Mouse (Mus musculus) c-Kit-positive CD71-negative TER-119-negative erythroid progenitor cells, embryonic 14.5 days (primary cell): Measurements from ENCODE around the gene Gm1527.
"Not testable (repeated sequence)": the region's sequence is repeated elsewhere in the genome, so short reads cannot be mapped to it uniquely, and the experiment has no call there.

Experiments
- DNase-seq: peaks from one replicate; pipeline ENCODE4 v3.0.0-alpha.2; 2013; ENCODE audit warnings: low read depth

Gm1527 gene

DNA sequence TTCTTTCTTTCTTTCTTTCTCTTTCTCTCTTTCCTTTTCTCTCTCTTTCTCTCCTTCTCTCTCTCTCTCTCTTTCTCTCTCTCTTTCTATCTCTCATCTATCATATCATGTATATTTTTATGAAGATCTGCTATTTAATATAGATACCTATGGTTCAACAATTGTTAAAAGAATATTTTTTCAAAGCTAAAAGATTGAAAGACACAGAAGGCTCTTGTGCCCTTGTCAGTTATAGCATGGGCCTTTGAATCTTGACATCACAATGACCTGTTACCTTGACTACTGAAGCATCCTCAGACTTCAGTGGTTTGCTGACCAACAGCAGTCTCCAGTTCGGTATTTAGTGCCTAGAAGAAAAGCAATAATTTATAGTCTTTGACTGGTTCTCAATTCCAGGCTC is at the start of gene Gm1527:
Gene Gm1527 (plus strand): TSS at position 301 of the 400 bp plus-strand sequence.
- DNase-seq: no peak

DNA sequence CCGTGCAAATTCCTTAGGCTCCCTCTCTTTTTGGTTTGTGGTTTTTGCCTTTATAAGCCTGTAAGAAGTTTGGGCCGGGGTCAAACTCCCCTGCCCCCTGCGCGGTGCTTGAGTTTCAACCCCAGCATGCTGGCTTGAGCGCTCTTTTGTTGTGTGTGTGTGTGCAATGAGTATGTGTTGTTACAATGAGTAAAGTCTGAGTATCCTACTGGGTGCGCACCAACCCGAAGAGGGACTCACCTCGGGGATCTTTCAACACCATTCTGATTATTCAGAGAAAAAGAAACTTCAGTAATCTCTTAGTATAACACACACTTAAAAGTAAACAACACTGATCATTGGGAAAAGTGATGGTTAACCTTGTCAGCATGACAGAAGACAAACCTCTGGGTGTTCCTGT is 49.2 kb upstream of the Gm1527 start:
- no peak for DNase-seq

DNA sequence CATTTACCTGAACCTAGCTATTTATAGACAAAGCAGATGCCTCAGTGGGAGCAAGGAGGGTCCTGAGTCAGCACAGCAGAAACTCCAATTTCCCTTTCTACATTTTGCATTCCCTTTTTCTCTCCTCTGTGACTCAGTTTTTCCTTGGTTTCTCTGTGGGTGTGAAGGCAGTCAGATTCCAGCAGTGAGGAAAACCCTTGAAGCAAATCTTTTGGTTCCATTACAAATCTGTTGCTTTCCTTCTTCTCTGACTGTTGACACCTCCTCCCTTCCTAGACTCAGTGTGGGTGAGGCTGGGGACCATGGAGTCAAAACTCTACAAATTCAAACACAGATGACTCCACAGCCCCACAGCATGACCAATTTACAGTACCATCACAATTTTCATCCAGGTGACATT is 45.3 kb upstream of the Gm1527 start:
- DNase-seq: no peak

DNA sequence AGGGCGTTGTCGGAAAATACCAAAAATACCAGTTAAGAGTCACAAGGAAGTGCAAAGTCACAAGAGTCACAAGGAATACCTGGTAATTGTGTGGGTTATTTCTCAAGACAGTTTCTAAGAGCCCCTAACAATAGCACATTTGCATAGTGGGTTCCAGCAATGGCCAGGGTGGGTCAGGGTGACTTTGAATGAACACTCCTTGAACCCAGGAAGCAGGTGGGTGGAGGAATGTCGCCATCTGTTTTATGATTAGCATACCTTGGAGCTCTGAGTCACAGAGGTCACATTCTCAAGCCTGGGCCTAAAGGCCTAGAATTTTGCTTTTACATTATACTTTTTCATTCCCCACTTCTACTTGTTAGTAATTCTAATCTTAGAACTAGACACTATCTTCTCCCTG is 40.2 kb upstream of the Gm1527 start:
- not testable (repeated sequence) for DNase-seq

DNA sequence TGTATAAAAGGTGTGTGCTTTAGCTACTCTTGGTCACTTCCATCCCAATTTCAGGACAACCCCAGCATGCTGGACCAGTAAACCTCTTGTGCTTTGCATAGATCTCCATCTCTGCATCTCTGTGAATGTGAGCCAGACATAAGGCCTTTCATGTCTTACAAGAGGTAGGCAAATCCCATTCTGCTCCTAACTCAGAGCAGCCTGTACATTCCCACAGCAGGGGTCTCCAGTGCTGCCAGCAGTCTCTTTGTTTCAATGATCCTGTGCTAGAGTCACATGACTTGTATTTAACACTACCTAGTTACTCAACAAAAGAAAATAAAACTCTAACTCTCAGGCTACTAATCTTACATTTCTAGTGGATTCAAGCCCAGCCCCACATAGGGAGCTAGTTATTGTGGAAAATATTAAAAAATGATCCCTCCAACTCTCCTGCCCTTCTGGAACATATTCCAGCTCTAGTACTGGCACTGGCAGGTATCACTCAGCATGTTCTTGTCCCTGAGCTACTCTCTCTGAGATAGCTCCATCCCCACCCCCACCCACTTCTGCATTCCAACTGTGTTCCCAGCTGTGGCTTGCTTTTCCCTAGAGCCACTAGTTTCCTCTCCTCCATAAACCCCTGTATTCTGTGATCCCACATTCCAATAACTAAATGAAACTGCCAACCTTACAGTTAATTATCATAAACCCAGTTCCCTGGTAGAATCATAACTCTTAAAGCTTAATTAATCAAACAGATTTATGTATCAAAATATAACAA is 32.6 kb upstream of the Gm1527 start:
- not testable (repeated sequence) for DNase-seq

DNA sequence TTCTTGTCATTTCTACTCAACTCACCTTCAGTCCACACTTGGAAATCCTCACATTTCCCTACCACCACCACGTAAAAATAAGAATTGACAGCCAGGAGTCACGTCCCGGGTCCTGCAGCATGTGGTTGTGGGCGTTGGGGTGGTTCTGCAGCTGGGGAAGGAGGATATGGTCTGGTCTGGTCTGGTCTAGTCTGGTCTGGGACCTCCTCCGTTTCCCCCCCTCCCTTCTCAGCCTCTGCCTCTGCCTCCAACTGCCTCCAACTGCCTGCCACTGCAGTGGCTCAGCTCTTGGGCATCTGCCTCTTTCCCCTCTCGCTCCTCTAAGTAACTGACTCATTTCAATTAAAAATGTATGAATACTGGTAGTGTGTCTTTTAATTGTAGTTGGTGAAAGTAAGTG is 4.5 kb downstream of the Gm1527 start:
- not testable (repeated sequence) for DNase-seq

DNA sequence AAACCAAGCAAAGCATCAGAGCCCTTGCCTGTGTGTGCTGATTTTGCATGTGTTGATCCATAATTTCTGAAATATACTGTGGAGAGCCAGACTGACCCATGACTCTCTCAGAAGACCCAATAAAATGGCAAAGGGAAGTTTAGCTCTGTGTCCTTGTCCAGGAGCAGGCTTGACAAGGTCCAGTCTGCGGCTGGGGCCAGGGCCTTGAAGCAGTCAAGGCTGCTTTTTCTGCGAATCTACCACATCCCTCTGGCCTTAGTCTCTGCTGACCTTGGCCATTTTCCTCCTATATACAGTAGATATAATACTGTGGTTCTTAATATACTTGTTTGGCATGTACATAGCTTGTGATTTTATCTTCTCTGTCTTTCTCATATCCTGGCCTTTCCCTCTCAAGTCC is 73.5 kb downstream of the Gm1527 start:
- DNase-seq: no peak

DNA sequence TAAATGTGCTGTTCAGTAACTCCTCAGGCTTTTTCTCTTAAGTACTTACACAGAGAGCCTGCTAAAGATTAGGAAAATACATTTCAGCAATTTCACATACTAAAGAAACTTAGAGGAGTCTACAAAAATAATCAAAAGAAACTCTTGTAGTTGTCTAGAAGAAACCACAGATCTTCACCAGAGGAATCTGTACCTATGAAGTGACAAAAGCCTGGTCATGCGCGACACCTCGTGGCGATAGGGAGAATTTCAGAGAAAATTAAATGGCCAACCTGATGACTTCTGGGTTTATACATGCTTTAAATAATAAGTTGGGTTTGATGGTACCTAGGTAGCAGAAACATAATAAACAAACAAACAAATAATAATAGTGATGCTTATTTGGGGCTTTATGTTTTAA is 76.4 kb downstream of the Gm1527 start:
- peak; percentile 28 for DNase-seq
